Mouse (Mus musculus): ENCODE measurements at regions not wholly inside any gene's neighbourhood (a gene's known extent, or its start where the extent isn't known, plus 50 kb on each side); places are given as distances from the start of the nearest gene placed in this dataset.

- H3K27me3 ChIP-seq (ENCODE audit: control insufficient read depth, insufficient read depth, low read length), result no peaks in the 10 kb centered on the region
- H3K27ac ChIP-seq (ENCODE audit: control insufficient read depth, insufficient read depth, low read depth, low read length), result no peak overlapping the region
- no peak overlapping the region for H3K4me3 ChIP-seq (ENCODE audit: control insufficient read depth, low read depth, low read length)
- H3K36me3 ChIP-seq (ENCODE audit: control insufficient read depth, insufficient read depth, low read length), result no peaks in the 10 kb centered on the region
- H3K4me1 ChIP-seq (ENCODE audit: control insufficient read depth, insufficient read depth, low read length), result no peaks in the 10 kb centered on the region
- TF ChIP-seq POLR2A (IDR thresholded peaks at IDR 0.05; ENCODE audit: control insufficient read depth, low read depth, low read length), result no peak
- TF ChIP-seq CTCF (IDR thresholded peaks at IDR 0.05; ENCODE audit: control insufficient read depth, insufficient read depth, insufficient replicate concordance, low read depth, low read length), result no peak
Measured at GRCm38 (mm10) chr7:67895166-67895565, 57.5 kb upstream of the Igf1r start.

- Histone ChIP-seq H3K4me3 (ENCODE audit: control insufficient read depth, low read depth, low read length) (no peak overlapping the region), H3K4me1 (ENCODE audit: control insufficient read depth, insufficient read depth, low read length) (no peaks in the 10 kb centered on the region), H3K27ac (ENCODE audit: control insufficient read depth, insufficient read depth, low read depth, low read length) (no peak overlapping the region), H3K36me3 (ENCODE audit: control insufficient read depth, insufficient read depth, low read length) (no peaks in the 10 kb centered on the region), H3K27me3 (ENCODE audit: control insufficient read depth, insufficient read depth, low read length) (no peaks in the 10 kb centered on the region)
- TF ChIP-seq CTCF (IDR thresholded peaks at IDR 0.05; ENCODE audit: control insufficient read depth, insufficient read depth, insufficient replicate concordance, low read depth, low read length), result no peak
- TF ChIP-seq POLR2A (IDR thresholded peaks at IDR 0.05; ENCODE audit: control insufficient read depth, low read depth, low read length), result no peak
Measured at GRCm38 (mm10) chr7:67892917-67893316, 59.7 kb upstream of the Igf1r start.

GRCm38 (mm10) chr7:67883040-67883439, 69.6 kb upstream of the Igf1r start:
- H3K27me3 ChIP-seq (ENCODE audit: control insufficient read depth, insufficient read depth, low read length), result no peaks in the 10 kb centered on the region
- no peak overlapping the region for H3K27ac ChIP-seq (ENCODE audit: control insufficient read depth, insufficient read depth, low read depth, low read length)
- no peak for TF ChIP-seq CTCF (IDR thresholded peaks at IDR 0.05; ENCODE audit: control insufficient read depth, insufficient read depth, insufficient replicate concordance, low read depth, low read length)
- TF ChIP-seq POLR2A (IDR thresholded peaks at IDR 0.05; ENCODE audit: control insufficient read depth, low read depth, low read length), result no peak
- no peaks in the 10 kb centered on the region; the same call in 1 of the 2 replicates for H3K4me1 ChIP-seq (ENCODE audit: control insufficient read depth, insufficient read depth, low read length)
- no peak overlapping the region for H3K4me3 ChIP-seq (ENCODE audit: control insufficient read depth, low read depth, low read length)
- H3K36me3 ChIP-seq (ENCODE audit: control insufficient read depth, insufficient read depth, low read length), result no peaks in the 10 kb centered on the region

- TF ChIP-seq CTCF (IDR thresholded peaks at IDR 0.05; ENCODE audit: control insufficient read depth, insufficient read depth, insufficient replicate concordance, low read depth, low read length) (no peak), POLR2A (IDR thresholded peaks at IDR 0.05; ENCODE audit: control insufficient read depth, low read depth, low read length) (no peak)
- H3K27ac ChIP-seq (ENCODE audit: control insufficient read depth, insufficient read depth, low read depth, low read length), result no peak overlapping the region
- H3K4me3 ChIP-seq (ENCODE audit: control insufficient read depth, low read depth, low read length), result no peak overlapping the region
- H3K36me3 ChIP-seq (ENCODE audit: control insufficient read depth, insufficient read depth, low read length), result no peaks in the 10 kb centered on the region
- no peaks in the 10 kb centered on the region for H3K27me3 ChIP-seq (ENCODE audit: control insufficient read depth, insufficient read depth, low read length)
- no peaks in the 10 kb centered on the region; the same call in 1 of the 2 replicates for H3K4me1 ChIP-seq (ENCODE audit: control insufficient read depth, insufficient read depth, low read length)
Measured at GRCm38 (mm10) chr7:67882606-67883005, 70.0 kb upstream of the Igf1r start.

GRCm38 (mm10) chr7:67878226-67878625, 74.4 kb upstream of the Igf1r start:
- no peak for TF ChIP-seq CTCF (IDR thresholded peaks at IDR 0.05; ENCODE audit: control insufficient read depth, insufficient read depth, insufficient replicate concordance, low read depth, low read length)
- TF ChIP-seq POLR2A (IDR thresholded peaks at IDR 0.05; ENCODE audit: control insufficient read depth, low read depth, low read length), result no peak
- Histone ChIP-seq H3K4me1 (ENCODE audit: control insufficient read depth, insufficient read depth, low read length) (no peaks in the 10 kb centered on the region; the same call in 1 of the 2 replicates), H3K36me3 (ENCODE audit: control insufficient read depth, insufficient read depth, low read length) (no peaks in the 10 kb centered on the region), H3K27me3 (ENCODE audit: control insufficient read depth, insufficient read depth, low read length) (no peaks in the 10 kb centered on the region), H3K4me3 (ENCODE audit: control insufficient read depth, low read depth, low read length) (no peak overlapping the region), H3K27ac (ENCODE audit: control insufficient read depth, insufficient read depth, low read depth, low read length) (no peak overlapping the region)

- TF ChIP-seq POLR2A (IDR thresholded peaks at IDR 0.05; ENCODE audit: control insufficient read depth, low read depth, low read length) (no peak), CTCF (IDR thresholded peaks at IDR 0.05; ENCODE audit: control insufficient read depth, insufficient read depth, insufficient replicate concordance, low read depth, low read length) (no peak)
- no peaks in the 10 kb centered on the region for H3K27me3 ChIP-seq (ENCODE audit: control insufficient read depth, insufficient read depth, low read length)
- H3K27ac ChIP-seq (ENCODE audit: control insufficient read depth, insufficient read depth, low read depth, low read length), result no peak overlapping the region
- H3K4me1 ChIP-seq (ENCODE audit: control insufficient read depth, insufficient read depth, low read length), result no peaks in the 10 kb centered on the region; the same call in 1 of the 2 replicates
- no peaks in the 10 kb centered on the region for H3K36me3 ChIP-seq (ENCODE audit: control insufficient read depth, insufficient read depth, low read length)
- no peak overlapping the region for H3K4me3 ChIP-seq (ENCODE audit: control insufficient read depth, low read depth, low read length)
Measured at GRCm38 (mm10) chr7:67877587-67877986, 75.0 kb upstream of the Igf1r start.

GRCm38 (mm10) chr7:67854080-67855022, 94.8 kb upstream of the Synm start:
- H3K4me3 ChIP-seq (ENCODE audit: control insufficient read depth, low read depth, low read length), result no peak overlapping the region
- H3K36me3 ChIP-seq (ENCODE audit: control insufficient read depth, insufficient read depth, low read length), result no peaks in the 10 kb centered on the region
- TF ChIP-seq CTCF (IDR thresholded peaks at IDR 0.05; ENCODE audit: control insufficient read depth, insufficient read depth, insufficient replicate concordance, low read depth, low read length) (no peak), POLR2A (IDR thresholded peaks at IDR 0.05; ENCODE audit: control insufficient read depth, low read depth, low read length) (no peak)
- H3K4me1 ChIP-seq (ENCODE audit: control insufficient read depth, insufficient read depth, low read length), result peaks cover 4% of the 10 kb centered on the region; the same call in 1 of the 2 replicates
- H3K27me3 ChIP-seq (ENCODE audit: control insufficient read depth, insufficient read depth, low read length), result no peaks in the 10 kb centered on the region
- H3K27ac ChIP-seq (ENCODE audit: control insufficient read depth, insufficient read depth, low read depth, low read length), result no peak overlapping the region

Data from testis, adult 2 months (tissue).